Mouse (Mus musculus): Measurements from ENCODE around the gene Arid3b. TPM values are rescaled to one million over a fixed set of nuclear protein-coding genes. Genes with fewer than 3 reads are reported as not detected.

The Arid3b gene
- 104 to 119 TPM (median 105 TPM) in 4 replicates for total RNA-seq (2023)

DNA sequence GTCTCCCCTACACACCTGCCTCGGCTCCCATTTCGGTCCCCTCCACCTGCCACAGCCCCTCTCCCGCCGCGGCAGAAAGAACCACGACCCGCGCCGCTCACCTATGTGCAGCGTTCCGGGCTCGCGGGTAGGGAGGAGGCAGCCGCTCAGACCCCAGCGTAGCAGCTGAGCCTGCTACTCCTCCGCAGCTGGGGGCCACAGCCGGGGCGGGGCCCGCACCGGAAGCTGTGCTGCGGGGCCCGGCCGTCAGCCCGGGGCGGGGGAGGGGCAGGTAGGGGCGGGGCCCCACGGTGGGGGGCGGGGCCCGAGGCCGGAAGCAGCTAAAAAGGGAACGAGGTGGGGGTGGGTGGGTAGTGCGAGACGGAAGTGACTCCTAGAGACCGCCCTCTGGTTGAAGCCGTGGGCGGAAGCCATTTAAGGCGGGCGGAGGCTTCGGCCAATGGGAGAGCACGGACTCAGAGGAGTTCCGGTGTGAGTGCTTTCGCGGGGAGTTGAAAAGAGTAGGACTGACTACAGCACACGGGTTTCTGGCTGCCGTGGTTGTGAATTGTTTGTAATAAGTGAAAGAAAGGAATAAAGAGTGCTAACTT, at the start of gene Arid3b:
Gene Arid3b, minus strand, starts transcription at position 213 of the 590 bp plus-strand sequence.

GRCm38 (mm10) chr9:57765364-57766351, 70.9 kb downstream of the Arid3b start, which contains the start of gene Clk3:
Gene Clk3 (minus strand): TSS chr9:57765860.

Other genes starting within 250 kb of the Arid3b start
- 88.8 to 105 TPM (median 91.0 TPM) in 4 replicates for gene Ulk3, start 247.3 kb downstream of the Arid3b start, total RNA-seq (2023)
- gene Cplx3, start 230.5 kb downstream of the Arid3b start, total RNA-seq (2023): 0.21 to 0.27 TPM in 2 of 4 replicates, not detected in the others
- gene Lman1l, start 216.0 kb downstream of the Arid3b start, total RNA-seq (2023): 0.50 to 0.69 TPM (median 0.58 TPM) in 4 replicates
- 505 to 571 TPM (median 559 TPM) in 4 replicates for gene Csk, start 183.2 kb downstream of the Arid3b start, total RNA-seq (2023)
- not detected in 4 replicates for gene Cyp1a2, start 153.1 kb downstream of the Arid3b start, total RNA-seq (2023)
- not detected in 4 replicates for gene Cyp1a1, start 148.9 kb downstream of the Arid3b start, total RNA-seq (2023)
- gene Edc3, start 128.3 kb downstream of the Arid3b start, total RNA-seq (2023): 20.1 to 22.5 TPM (median 20.7 TPM) in 4 replicates
- gene Clk3, start 70.9 kb downstream of the Arid3b start, total RNA-seq (2023): 200 to 224 TPM (median 217 TPM) in 4 replicates
- 78.8 to 84.9 TPM (median 81.9 TPM) in 4 replicates for gene Ubl7, start 74.2 kb upstream of the Arid3b start, total RNA-seq (2023)
- 31.6 to 37.2 TPM (median 33.9 TPM) in 4 replicates for gene Sema7a, start 103.3 kb upstream of the Arid3b start, total RNA-seq (2023)
- gene Cyp11a1, start 169.6 kb upstream of the Arid3b start, total RNA-seq (2023): 0.40 to 0.95 TPM in 2 of 4 replicates, not detected in the others
- gene Stra6, start 227.0 kb upstream of the Arid3b start, total RNA-seq (2023): not detected in 4 replicates